Mouse (Mus musculus) erythroblast, embryonic 14.5 days (primary cell): ENCODE data around the gene 0610010K14Rik.

ENCODE experiments used
- GATA1 ChIP-seq: IDR thresholded peaks from 2 replicates; pipeline ENCODE4 v1.6.1; 2012; ENCODE audit warnings: low read length, inconsistent platforms, mixed read lengths
- TAL1 ChIP-seq: IDR thresholded peaks from 3 replicates; pipeline ENCODE4 v1.6.1; 2012; ENCODE audit warnings: low read length, inconsistent platforms, mixed read lengths

DNA sequence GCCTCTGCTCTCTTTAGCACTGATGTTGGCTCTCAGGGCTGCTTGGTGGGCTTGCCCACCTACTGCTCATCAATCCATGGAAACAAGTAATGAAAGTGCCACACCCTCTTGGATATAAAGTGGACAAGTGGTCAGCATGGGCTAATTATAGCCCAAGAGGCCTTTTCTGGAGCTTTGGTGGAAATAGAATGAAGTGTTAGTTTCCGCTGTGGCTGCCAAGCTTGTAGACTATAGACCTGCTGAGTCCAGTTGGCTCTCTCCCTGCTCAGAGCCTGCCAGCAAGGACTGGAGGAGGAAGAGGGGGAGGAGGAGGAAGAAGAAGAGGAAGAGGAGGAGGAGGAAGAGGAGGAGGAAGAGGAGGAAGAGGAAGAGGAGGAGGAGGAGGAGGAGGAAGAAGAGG is 28.7 kb upstream of the 0610010K14Rik start:
- TF ChIP-seq GATA1 (no peak), TAL1 (no peak)
